ENCODE assay signal across 15 mouse cellular contexts in genomic region chr2:49654606-49655005, GRCm38 (mm10). TPM values are rescaled to one million over a fixed set of nuclear protein-coding genes. Genes with fewer than 3 reads are reported as not detected.
DNase-seq lines count a peak whose midpoint lies in the region; ATAC-seq lines count a peak whose summit lies in the region.
"Had no signal": no experiment of that assay in that cellular context is flagged by ENCODE, and none has a peak within 500 bp of the region (broad histone marks: within the 10 kb centered on the region; RNA-seq: fewer than 3 reads in every experiment).

No protein-coding gene starts in this region.

- H3K27me3 ChIP-seq in intestine, embryonic 14.5 days (replicated peaks; ENCODE audit: control insufficient read depth, insufficient read depth, low read length), result no peaks in the 10 kb centered on the region
- no peaks in the 10 kb centered on the region for H3K27me3 ChIP-seq in intestine, embryonic 15.5 days (replicated peaks)
- H3K27me3 ChIP-seq: embryonic facial prominence, embryonic 12.5 days; kidney, embryonic 15.5 days had no signal

- 87% methylated on average over 10 of the region's 10 CpGs for WGBS in intestine, embryonic 14.5 days
- WGBS in intestine, embryonic 15.5 days, result 82% methylated on average over 10 of the region's 10 CpGs

- H3K4me3 ChIP-seq in intestine, embryonic 14.5 days (ENCODE audit: low read depth, low read length), result no peak overlapping the region
- H3K4me3 ChIP-seq in intestine, embryonic 15.5 days (replicated peaks), result no peak overlapping the region
- H3K4me3 ChIP-seq: embryonic facial prominence, embryonic 12.5 days; kidney, embryonic 15.5 days; myocyte had no signal

- H3K9me3 ChIP-seq in intestine, embryonic 14.5 days (ENCODE audit: control insufficient read depth, low read length), result no peaks in the 10 kb centered on the region
- H3K9me3 ChIP-seq in intestine, embryonic 15.5 days, result no peaks in the 10 kb centered on the region
- H3K9me3 ChIP-seq: embryonic facial prominence, embryonic 12.5 days; kidney, embryonic 15.5 days had no signal

- no peak overlapping the region for H3K4me2 ChIP-seq in intestine, embryonic 14.5 days (ENCODE audit: low read length)
- no peak overlapping the region for H3K4me2 ChIP-seq in intestine, embryonic 15.5 days (replicated peaks)
- H3K4me2 ChIP-seq: embryonic facial prominence, embryonic 12.5 days; kidney, embryonic 15.5 days had no signal

- no peaks in the 10 kb centered on the region for H3K4me1 ChIP-seq in intestine, embryonic 14.5 days (replicated peaks; ENCODE audit: control insufficient read depth, insufficient read depth, low read length)
- no peaks in the 10 kb centered on the region for H3K4me1 ChIP-seq in intestine, embryonic 15.5 days (replicated peaks)

- no peak overlapping the region for H3K9ac ChIP-seq in intestine, embryonic 14.5 days (ENCODE audit: low read length)
- H3K9ac ChIP-seq in intestine, embryonic 15.5 days, result no peak overlapping the region
- H3K9ac ChIP-seq: embryonic facial prominence, embryonic 12.5 days; kidney, embryonic 15.5 days had no signal

- no peak overlapping the region for H3K27ac ChIP-seq in intestine, embryonic 14.5 days (ENCODE audit: low read depth)
- no peak overlapping the region for H3K27ac ChIP-seq in intestine, embryonic 15.5 days
- H3K27ac ChIP-seq: embryonic facial prominence, embryonic 12.5 days; kidney, embryonic 15.5 days; macrophage had no signal

- no peaks in the 10 kb centered on the region for H3K36me3 ChIP-seq in intestine, embryonic 14.5 days (ENCODE audit: control insufficient read depth, insufficient read depth, low read length)
- no peaks in the 10 kb centered on the region for H3K36me3 ChIP-seq in intestine, embryonic 15.5 days
- H3K36me3 ChIP-seq: embryonic facial prominence, embryonic 12.5 days; kidney, embryonic 15.5 days had no signal

- ATAC-seq in cerebellum, adult (ENCODE audit: insufficient number of reproducible peaks, low FRiP score, low TSS enrichment), result peak; percentile 77
- ATAC-seq in intestine, embryonic 14.5 days (replicated peaks; ENCODE audit: low FRiP score, low TSS enrichment, low read depth), result no peak
- ATAC-seq in intestine, embryonic 15.5 days, result no peak
- ATAC-seq in granulocyte monocyte progenitor cell, adult 5-6 weeks (replicated peaks; ENCODE audit: poor library complexity, severe bottlenecking), result no peak

- DNase-seq in cerebellum, postnatal 4 days (ENCODE audit: low spot score in 2 of 2), result no peak
- DNase-seq in intestine, embryonic 14.5 days (ENCODE audit: low spot score), result peak; percentile 39
- peak; percentile 43 for DNase-seq in ovary, adult 18-20 months (ENCODE audit: low spot score)
- DNase-seq in ovary, postnatal 10 days (ENCODE audit: low spot score), result no peak
- DNase-seq in lung, postnatal 25 days (ENCODE audit: low spot score), result no peak
- DNase-seq: adrenal gland, adult 2 months; heart, postnatal 10 days; layer of hippocampus, adult 9-11 months had no signal

RNA-seq across cellular contexts. Expression of gene Kif5c, which starts 35.5 kb away (rescaled TPM):
- polyA plus RNA-seq in intestine, embryonic 14.5 days (2014; fragmentation: Nextera tagmentation; extraction: Ambion mirVana), result 11.3 and 11.9 TPM in 2 replicates
- polyA plus RNA-seq in intestine, embryonic 15.5 days (2015; fragmentation: Nextera tagmentation; extraction: Ambion mirVana), result 6.6 and 8.2 TPM in 2 replicates
- not detected in 2 replicates for total RNA-seq in granulocyte monocyte progenitor cell, adult 5-6 weeks (2014; fragmentation: Nextera tagmentation)
- total RNA-seq in granulocyte monocyte progenitor cell, adult 5-6 weeks (2017), result not detected in 2 replicates

Comparison
In these comparisons a context has a peak if more than half of its experiments do, and no peak if none do; other contexts are left out.
1. DNase-seq: peak in intestine, embryonic 14.5 days (single experiment) and ovary, adult 18-20 months (single experiment); none in cerebellum, postnatal 4 days (0 of 2), ovary, postnatal 10 days (single experiment) and lung, postnatal 25 days (single experiment).